Mouse (Mus musculus): ENCODE measurements around the gene Hcn1. TPM values are rescaled to one million over a fixed set of nuclear protein-coding genes. Genes with fewer than 3 reads are reported as not detected.

Gene Hcn1
- total and polyA plus RNA-seq, 2 experiments from 2014 or later = 1.1 to 5.2 TPM

GRCm38 (mm10) chr13:117827628-117828027, 225.5 kb downstream of the Hcn1 start:
- no peak overlapping the region for H3K27ac ChIP-seq (ENCODE audit: low read depth, low read length)
- H3K4me2 ChIP-seq (ENCODE audit: low read depth, low read length, poor library complexity, severe bottlenecking) = no peak overlapping the region
- TF ChIP-seq CTCF (IDR thresholded peaks at IDR 0.05) = no peak
- no peak for ATAC-seq (ENCODE audit: low FRiP score)
- no peak for DNase-seq (ENCODE audit: low spot score)
- no peaks in the 10 kb centered on the region for H3K9me3 ChIP-seq (ENCODE audit: low read length)
- no peak overlapping the region for H3K4me3 ChIP-seq (ENCODE audit: low read depth, low read length)
- H3K4me1 ChIP-seq (ENCODE audit: insufficient read depth, low read length) = no peaks in the 10 kb centered on the region
- WGBS = 83% methylated on average over 5 of the region's 5 CpGs
- no peaks in the 10 kb centered on the region for H3K27me3 ChIP-seq (ENCODE audit: insufficient read depth, low read length)
- no peak overlapping the region for H3K9ac ChIP-seq (replicated peaks; ENCODE audit: low read length, poor library complexity, severe bottlenecking)
- H3K36me3 ChIP-seq (ENCODE audit: insufficient read depth, low read length) = no peaks in the 10 kb centered on the region

- ATAC-seq (ENCODE audit: low FRiP score) = no peak
- H3K4me1 ChIP-seq (ENCODE audit: insufficient read depth, low read length) = no peaks in the 10 kb centered on the region
- no peak overlapping the region for H3K4me3 ChIP-seq (ENCODE audit: low read depth, low read length)
- H3K4me2 ChIP-seq (ENCODE audit: low read depth, low read length, poor library complexity, severe bottlenecking) = no peak overlapping the region
- DNase-seq (ENCODE audit: low spot score) = no peak
- no peak overlapping the region for H3K27ac ChIP-seq (ENCODE audit: low read depth, low read length)
- WGBS = 26% methylated on average over 1 of the region's 1 CpGs
- H3K27me3 ChIP-seq (ENCODE audit: insufficient read depth, low read length) = no peaks in the 10 kb centered on the region
- H3K9me3 ChIP-seq (ENCODE audit: low read length) = no peaks in the 10 kb centered on the region
- no peak for TF ChIP-seq CTCF (IDR thresholded peaks at IDR 0.05)
- no peaks in the 10 kb centered on the region for H3K36me3 ChIP-seq (ENCODE audit: insufficient read depth, low read length)
- no peak overlapping the region for H3K9ac ChIP-seq (replicated peaks; ENCODE audit: low read length, poor library complexity, severe bottlenecking)
Measured at GRCm38 (mm10) chr13:117836658-117837057, 234.5 kb downstream of the Hcn1 start.

- TF ChIP-seq CTCF (IDR thresholded peaks at IDR 0.05) = no peak
Measured at GRCm38 (mm10) chr13:117838264-117838663, 236.1 kb downstream of the Hcn1 start.

GRCm38 (mm10) chr13:117842366-117842765, 240.2 kb downstream of the Hcn1 start:
- Histone ChIP-seq H3K4me3 (ENCODE audit: low read depth, low read length) (no peak overlapping the region), H3K27ac (ENCODE audit: low read depth, low read length) (no peak overlapping the region), H3K9ac (replicated peaks; ENCODE audit: low read length, poor library complexity, severe bottlenecking) (no peak overlapping the region), H3K4me1 (ENCODE audit: insufficient read depth, low read length) (no peaks in the 10 kb centered on the region), H3K9me3 (ENCODE audit: low read length) (no peaks in the 10 kb centered on the region), H3K4me2 (ENCODE audit: low read depth, low read length, poor library complexity, severe bottlenecking) (no peak overlapping the region), H3K27me3 (ENCODE audit: insufficient read depth, low read length) (no peaks in the 10 kb centered on the region), H3K36me3 (ENCODE audit: insufficient read depth, low read length) (no peaks in the 10 kb centered on the region)
- ATAC-seq (ENCODE audit: low FRiP score) (no peak), DNase-seq (ENCODE audit: low spot score) (no peak)
- no peak for TF ChIP-seq CTCF (IDR thresholded peaks at IDR 0.05)

More at GRCm38 (mm10) chr13:117838264-117838663, 236.1 kb downstream of the Hcn1 start:
- Histone ChIP-seq H3K9ac (replicated peaks; ENCODE audit: low read length, poor library complexity, severe bottlenecking) (no peak overlapping the region), H3K36me3 (ENCODE audit: insufficient read depth, low read length) (no peaks in the 10 kb centered on the region), H3K4me1 (ENCODE audit: insufficient read depth, low read length) (no peaks in the 10 kb centered on the region), H3K9me3 (ENCODE audit: low read length) (no peaks in the 10 kb centered on the region), H3K4me2 (ENCODE audit: low read depth, low read length, poor library complexity, severe bottlenecking) (no peak overlapping the region), H3K27me3 (ENCODE audit: insufficient read depth, low read length) (no peaks in the 10 kb centered on the region), H3K4me3 (ENCODE audit: low read depth, low read length) (no peak overlapping the region), H3K27ac (ENCODE audit: low read depth, low read length) (no peak overlapping the region)
- 92% methylated on average over 7 of the region's 7 CpGs for whole genome bisulfite sequencing
- no peak for DNase-seq (ENCODE audit: low spot score)
- ATAC-seq (ENCODE audit: low FRiP score) = no peak

- no peak overlapping the region for H3K4me2 ChIP-seq (ENCODE audit: low read depth, low read length, poor library complexity, severe bottlenecking)
- 95% methylated on average over 2 of the region's 2 CpGs for WGBS
- no peak overlapping the region for H3K9ac ChIP-seq (replicated peaks; ENCODE audit: low read length, poor library complexity, severe bottlenecking)
- DNase-seq (ENCODE audit: low spot score) (no peak), ATAC-seq (ENCODE audit: low FRiP score) (no peak)
- H3K9me3 ChIP-seq (ENCODE audit: low read length) = no peaks in the 10 kb centered on the region
- no peaks in the 10 kb centered on the region for H3K36me3 ChIP-seq (ENCODE audit: insufficient read depth, low read length)
- TF ChIP-seq CTCF (IDR thresholded peaks at IDR 0.05) = no peak
- H3K4me1 ChIP-seq (ENCODE audit: insufficient read depth, low read length) = no peaks in the 10 kb centered on the region
- H3K27me3 ChIP-seq (ENCODE audit: insufficient read depth, low read length) = no peaks in the 10 kb centered on the region
- no peak overlapping the region for H3K27ac ChIP-seq (ENCODE audit: low read depth, low read length)
- no peak overlapping the region for H3K4me3 ChIP-seq (ENCODE audit: low read depth, low read length)
Measured at GRCm38 (mm10) chr13:117847290-117847689, 245.2 kb downstream of the Hcn1 start.

- no peak overlapping the region for H3K4me3 ChIP-seq (ENCODE audit: low read depth, low read length)
- no peak for TF ChIP-seq CTCF (IDR thresholded peaks at IDR 0.05)
- H3K4me1 ChIP-seq (ENCODE audit: insufficient read depth, low read length) = no peaks in the 10 kb centered on the region
- 94% methylated on average over 4 of the region's 4 CpGs for WGBS
- no peak overlapping the region for H3K27ac ChIP-seq (ENCODE audit: low read depth, low read length)
- no peak for DNase-seq (ENCODE audit: low spot score)
- no peak overlapping the region for H3K4me2 ChIP-seq (ENCODE audit: low read depth, low read length, poor library complexity, severe bottlenecking)
- H3K9me3 ChIP-seq (ENCODE audit: low read length) = no peaks in the 10 kb centered on the region
- H3K9ac ChIP-seq (replicated peaks; ENCODE audit: low read length, poor library complexity, severe bottlenecking) = no peak overlapping the region
- no peak for ATAC-seq (ENCODE audit: low FRiP score)
- no peaks in the 10 kb centered on the region for H3K36me3 ChIP-seq (ENCODE audit: insufficient read depth, low read length)
- H3K27me3 ChIP-seq (ENCODE audit: insufficient read depth, low read length) = no peaks in the 10 kb centered on the region
Measured at GRCm38 (mm10) chr13:117848757-117849156, 246.6 kb downstream of the Hcn1 start.

All from midbrain, postnatal 0 days (tissue).